Mouse (Mus musculus) kidney, postnatal 4 days (tissue): ENCODE measurements around the gene Ankle2.

Experiments used
- DNase-seq, 2 experiments: peaks; one replicate each; pipeline ENCODE4 v3.0.0; 2021; ENCODE audit warnings: mixed read lengths in 2 of 2

The Ankle2 gene

GRCm38 (mm10) chr5:110230780-110231461 is at the start of gene Ankle2:
TSS of gene Ankle2 (plus strand) at chr5:110231004.
- peak; percentile 94 to 96 for DNase-seq

GRCm38 (mm10) chr5:110181716-110182115 is 49.1 kb upstream of the Ankle2 start:
- no peak for DNase-seq

GRCm38 (mm10) chr5:110203164-110203895 is 27.5 kb upstream of the Ankle2 start:
- DNase-seq = no peak

DNA sequence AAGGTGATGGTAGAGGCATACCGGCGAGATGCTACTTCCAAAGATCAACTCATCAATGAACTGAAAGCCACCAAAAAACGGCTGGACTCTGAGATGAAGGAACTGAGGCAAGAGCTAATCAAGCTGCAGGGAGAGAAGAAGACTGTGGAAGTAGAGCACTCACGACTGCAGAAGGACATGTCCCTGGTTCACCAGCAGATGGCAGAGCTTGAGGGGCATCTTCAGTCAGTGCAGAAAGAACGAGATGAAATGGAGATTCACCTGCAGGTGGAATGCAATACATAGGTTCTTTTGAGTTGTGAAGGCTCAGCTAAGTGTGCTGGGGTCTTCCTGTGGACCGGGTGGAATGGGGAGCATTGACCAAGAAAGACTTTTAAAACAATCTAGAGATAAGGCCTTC is 26.0 kb upstream of the Ankle2 start:
- DNase-seq = peak in 1 of 2 experiments; percentile 6

DNA sequence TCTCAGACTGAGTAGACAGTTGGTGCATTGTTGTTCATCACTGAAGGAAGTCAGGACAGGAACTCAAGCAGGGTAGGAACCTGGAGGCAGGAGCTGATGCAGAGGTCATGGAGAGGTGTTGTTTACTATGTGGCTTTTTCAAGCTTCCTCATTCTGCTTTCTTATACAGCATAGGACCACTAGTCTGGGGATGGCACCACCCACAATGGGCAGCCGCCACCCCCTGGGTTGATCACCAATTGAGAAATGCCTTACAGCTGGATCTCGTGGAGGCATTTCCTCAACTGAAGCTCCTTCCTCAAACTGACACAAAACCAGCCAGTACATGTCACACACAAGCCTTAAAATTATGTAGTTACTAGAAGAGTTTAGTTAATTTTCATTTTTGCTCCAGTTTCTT is 19.5 kb upstream of the Ankle2 start:
- DNase-seq = no peak

- no peak for DNase-seq
These were observed 14.0 kb upstream of the Ankle2 start for GRCm38 (mm10) chr5:110216780-110217179.

DNA sequence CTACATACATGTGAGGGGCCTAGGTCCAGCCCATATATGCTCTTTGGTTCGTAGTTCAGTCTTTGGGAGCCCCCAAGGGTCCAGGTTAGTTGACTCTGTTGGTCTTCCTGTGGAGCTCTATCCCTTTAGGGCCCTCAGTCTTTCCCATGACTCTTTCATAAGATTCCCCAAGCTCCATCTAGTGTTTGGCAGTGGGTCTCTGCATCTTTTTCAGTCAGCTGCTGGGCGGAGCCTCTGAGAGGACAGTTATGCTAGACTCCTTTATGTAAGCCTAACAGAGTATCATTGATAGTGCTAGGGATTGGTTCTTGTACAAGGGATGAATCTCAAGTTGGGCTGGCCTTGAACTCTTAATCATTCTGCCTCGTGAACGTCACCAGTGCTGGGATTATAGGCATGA is 10.5 kb upstream of the Ankle2 start:
- DNase-seq = no peak

DNA sequence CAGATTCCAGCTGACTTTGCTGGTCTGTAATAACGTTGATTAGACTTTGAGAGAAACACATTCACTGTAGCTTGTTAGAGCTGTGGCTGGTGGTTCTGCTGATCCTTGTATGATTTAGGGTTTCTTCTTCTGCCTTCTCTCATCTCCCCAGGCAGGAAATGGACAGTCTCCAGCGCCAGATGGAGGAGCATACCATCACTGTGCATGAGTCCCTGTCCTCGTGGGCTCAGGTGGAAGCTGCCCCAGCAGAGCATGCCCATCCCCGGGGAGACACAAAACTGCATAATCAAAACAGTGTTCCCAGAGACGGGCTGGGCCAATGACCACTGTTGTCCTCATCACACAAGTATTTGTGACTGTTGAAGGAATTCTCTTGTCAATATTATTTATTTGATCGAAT is 8.0 kb upstream of the Ankle2 start:
- DNase-seq = no peak

- DNase-seq = no peak
These were observed 5.7 kb upstream of the Ankle2 start for GRCm38 (mm10) chr5:110225056-110225455.

DNA sequence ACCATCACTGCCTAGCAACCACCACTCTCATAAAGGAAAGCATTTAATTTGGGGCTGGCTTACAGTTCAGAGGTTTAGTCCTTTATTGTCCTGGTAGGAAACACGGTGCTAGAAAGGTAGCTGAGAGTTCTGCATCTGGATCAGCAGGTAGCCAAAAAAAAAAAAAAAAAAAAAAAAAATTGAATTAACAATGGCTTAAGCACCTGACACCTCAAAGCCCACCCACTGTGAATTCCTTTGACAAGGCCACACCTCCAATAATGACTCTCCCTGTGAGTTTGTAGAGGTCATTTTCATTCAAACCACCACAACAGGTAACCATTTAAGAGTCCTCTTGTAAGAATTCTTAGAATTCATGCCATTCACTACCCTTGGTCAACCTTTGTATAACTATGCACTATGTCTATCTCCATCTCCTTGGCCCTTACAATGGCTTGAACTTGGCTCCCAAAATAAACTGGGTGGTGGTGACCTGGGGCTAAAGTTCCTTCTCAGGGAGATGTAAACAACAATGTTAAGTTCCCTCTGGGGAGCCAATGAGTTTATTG is 3.4 kb upstream of the Ankle2 start:
- DNase-seq = no peak

DNA sequence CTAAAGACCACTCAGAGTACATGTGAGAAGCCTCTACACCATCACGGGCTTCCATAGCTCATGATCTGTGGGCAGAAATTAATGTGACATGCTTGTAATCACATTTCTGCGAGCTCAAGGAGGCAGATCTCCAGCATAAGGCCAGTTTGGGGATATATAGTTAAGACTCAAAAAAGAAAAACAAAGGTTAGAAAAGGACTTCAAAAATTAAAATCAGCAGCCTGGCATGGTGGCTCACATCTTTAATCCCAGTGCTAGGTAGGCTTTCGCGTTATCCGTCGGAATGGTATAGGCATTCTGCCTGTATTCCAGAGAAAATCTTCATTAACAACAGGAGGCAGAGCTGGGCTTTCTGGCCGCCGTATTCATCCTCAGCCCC is 414 bp upstream of the Ankle2 start:
- peak in 1 of 2 experiments; percentile 3 for DNase-seq

DNA sequence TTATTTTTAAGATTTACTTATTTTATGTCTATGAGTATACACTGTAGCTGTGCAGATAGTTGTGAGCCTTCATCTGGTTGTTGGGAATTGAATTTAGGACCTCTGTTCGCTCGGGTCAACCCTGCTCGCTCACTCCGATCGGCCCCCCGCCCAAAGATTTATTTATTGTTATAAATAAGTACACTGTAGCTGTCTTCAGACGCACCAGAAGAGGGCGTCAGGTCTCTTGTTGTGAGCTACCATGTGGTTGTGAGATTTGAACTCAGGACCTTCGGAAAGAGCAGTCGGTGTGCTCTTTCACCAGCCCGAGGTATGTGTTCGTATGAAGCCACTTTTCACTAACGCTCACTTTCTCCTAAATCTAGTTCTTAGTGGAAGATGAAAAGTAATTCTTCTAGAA is 834 bp downstream of the Ankle2 start:
- peak; percentile 19 to 41 for DNase-seq

- DNase-seq = no peak
These were observed 1.5 kb downstream of the Ankle2 start for GRCm38 (mm10) chr5:110232346-110232745.

DNA sequence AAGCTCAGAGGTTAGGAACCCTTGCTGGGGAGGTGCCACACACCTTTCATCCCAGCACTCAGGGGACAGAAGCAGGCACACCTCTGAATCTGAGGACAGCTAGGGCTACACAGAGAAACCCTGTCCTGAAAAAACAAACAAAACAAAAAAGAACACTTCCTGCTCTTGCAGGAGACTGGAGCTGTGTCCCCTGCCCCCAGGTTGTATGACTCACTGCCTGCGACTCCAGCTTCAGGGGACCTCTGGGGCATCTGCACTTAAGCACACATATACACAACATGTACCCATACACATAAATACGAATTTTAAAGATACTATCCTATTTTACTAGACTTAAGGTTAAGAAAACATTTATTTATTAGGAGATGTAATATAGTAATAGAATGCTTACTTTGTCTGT is 13.3 kb downstream of the Ankle2 start:
- DNase-seq = no peak

DNA sequence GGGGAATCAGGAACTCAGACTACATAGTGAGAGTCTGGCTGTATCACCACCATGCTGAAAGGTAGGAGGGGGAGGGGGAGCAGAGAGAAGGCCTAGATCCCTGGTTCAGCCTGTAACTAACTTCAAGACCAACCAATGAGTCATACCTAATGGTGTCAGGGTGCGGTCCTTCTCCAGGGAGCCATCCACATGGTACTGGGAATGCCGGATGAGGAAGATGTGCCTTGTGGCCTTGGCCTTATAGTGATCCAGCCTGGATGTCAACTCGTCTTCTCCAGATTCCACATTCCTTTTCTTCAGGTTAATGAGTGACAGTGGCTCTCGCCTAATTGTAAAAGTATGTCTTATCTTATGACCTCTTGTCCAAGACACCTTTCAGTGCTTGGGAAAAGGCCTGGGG is 36.1 kb downstream of the Ankle2 start:
- DNase-seq = no peak

DNA sequence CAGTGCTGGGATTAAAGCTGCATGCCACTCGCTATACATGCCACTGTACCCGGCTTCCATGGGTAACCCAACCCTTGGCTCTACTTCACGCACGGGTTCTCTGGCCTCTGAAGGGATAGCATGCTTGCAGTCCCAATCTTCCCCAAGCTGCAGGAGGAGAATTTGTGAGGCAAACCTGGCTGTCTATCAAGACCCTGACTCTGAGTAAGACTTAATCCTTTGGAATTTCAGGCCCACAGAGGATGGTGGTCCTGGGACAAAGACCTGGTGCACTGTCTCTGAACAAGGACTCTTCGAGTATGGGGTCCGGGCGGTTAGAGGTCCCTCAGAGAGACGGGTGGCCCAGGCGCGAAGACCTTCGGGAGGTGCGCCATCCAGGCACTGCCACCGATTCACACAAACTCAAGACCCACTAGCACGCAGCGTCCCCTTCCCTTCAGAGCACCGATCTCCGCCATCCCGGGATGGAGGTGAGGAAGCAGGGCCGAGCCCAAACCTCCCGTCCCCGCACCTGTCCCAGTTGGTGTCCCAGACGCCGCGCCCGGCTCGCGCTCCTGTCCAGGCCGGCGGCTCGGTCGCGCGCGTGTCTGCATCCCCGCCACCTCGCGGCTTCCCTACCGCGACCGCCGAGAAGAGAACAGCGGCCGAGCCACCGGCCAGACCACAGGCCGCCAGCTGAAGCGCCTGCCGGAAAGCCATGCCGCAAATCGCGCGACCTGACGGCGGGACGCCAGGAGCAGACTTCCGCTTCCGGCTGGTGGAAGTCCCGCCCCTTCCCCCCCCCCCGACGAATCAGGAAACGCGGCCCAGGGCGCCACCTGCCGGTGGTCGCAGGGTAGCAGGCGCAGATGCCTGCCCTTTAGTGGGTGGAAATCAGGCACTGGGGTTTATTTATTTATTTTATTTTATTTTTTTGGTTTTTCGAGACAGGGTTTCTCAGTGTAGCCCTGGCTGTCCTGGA is 38.6 kb downstream of the Ankle2 start, which contains the start of gene Pgam5:
Gene Pgam5 (minus strand): TSS at position 773 of the 961 bp plus-strand sequence.
- DNase-seq = peak; percentile 95 to 97

- DNase-seq = no peak
These were observed 39.4 kb downstream of the Ankle2 start for GRCm38 (mm10) chr5:110270242-110270641.

- DNase-seq = no peak
These were observed 43.3 kb downstream of the Ankle2 start for GRCm38 (mm10) chr5:110274147-110274546.

DNA sequence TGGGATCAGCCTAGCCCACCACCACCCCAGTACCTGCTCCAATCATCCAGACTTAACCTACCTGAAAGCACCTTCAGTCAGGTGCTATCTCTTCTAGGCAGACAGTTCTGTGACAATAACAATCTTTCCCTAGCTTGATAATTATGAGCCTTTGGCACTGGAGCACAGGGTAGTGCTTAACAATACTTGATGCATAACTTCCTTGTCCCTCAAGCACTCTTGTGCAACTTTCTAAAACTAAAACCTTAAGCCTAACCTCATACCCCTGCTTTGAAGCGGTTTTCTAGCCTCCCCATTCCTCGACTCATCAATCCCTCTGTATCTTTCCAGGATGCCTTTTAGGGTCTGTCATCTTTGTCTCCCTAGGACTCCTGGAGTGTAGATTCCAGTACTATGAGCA is 44.0 kb downstream of the Ankle2 start:
- DNase-seq = no peak

DNA sequence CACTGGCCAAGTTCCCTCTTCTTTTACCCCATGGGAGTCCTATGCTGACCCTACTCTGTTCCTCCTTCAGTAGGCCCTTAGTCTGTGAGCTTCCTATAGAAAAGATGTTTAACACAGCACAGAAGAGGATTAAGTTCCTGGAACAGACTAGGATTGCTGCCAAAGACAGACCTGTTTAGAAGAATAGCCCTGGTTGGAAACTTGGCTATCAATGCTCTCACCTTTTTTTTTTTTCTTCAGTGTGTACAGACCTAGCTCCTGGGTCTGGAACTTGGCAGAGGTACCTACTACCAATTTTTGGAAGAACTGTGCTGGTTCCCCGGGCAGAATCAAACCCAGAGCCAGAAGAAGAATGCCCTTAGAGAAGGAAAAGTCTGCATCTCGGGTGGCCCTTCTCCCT is 45.6 kb downstream of the Ankle2 start:
- no peak for DNase-seq

GRCm38 (mm10) chr5:110276910-110277309 is 46.1 kb downstream of the Ankle2 start:
- DNase-seq = no peak

GRCm38 (mm10) chr5:110281984-110282383 is 51.2 kb downstream of the Ankle2 start:
- DNase-seq = no peak

GRCm38 (mm10) chr5:110284536-110284935 is 53.7 kb downstream of the Ankle2 start:
- DNase-seq = peak; percentile 86 to 88
